Mouse (Mus musculus) neutrophil, adult 5-6 weeks (primary cell): ENCODE data around the gene Plcxd3. TPM values are rescaled to one million over a fixed set of nuclear protein-coding genes. Genes with fewer than 3 reads are reported as not detected.
"Not testable (repeated sequence)": the region's sequence is repeated elsewhere in the genome, so short reads cannot be mapped to it uniquely, and the experiment has no call there.

Source experiments
- ATAC-seq: fragments of 151-379, 151-347 bp; 2 replicates; pipeline ENCODE4 v1.8.0; 2017; ENCODE audit warnings: mild to moderate bottlenecking, moderate TSS enrichment; ENCODE audit not compliant: insufficient number of reproducible peaks, poor library complexity, low FRiP score, severe bottlenecking; ENCODE audit errors: extremely low read depth
- total RNA-seq: library from RNA; stranded (forward); fragments of 200-1000 nt; gene quantifications from 2 replicates; pipeline ENCODE4 v1.2.3, GENCODE M21; 2017

Gene Plcxd3
- total RNA-seq, 1 experiment from 2014 or later = not detected

- no peak for ATAC-seq
Observed at GRCm38 (mm10) chr15:4514724-4515123, 139.4 kb downstream of the Plcxd3 start.

- no peak for ATAC-seq
Observed at GRCm38 (mm10) chr15:4524598-4524997, 149.3 kb downstream of the Plcxd3 start.

- ATAC-seq = no peak
Observed at GRCm38 (mm10) chr15:4533700-4534099, 158.4 kb downstream of the Plcxd3 start.

GRCm38 (mm10) chr15:4559121-4559520, 183.8 kb downstream of the Plcxd3 start:
- no peak for ATAC-seq

- no peak for ATAC-seq
Observed at GRCm38 (mm10) chr15:4561431-4561970, 186.2 kb downstream of the Plcxd3 start.

- not testable (repeated sequence) for ATAC-seq
Observed at GRCm38 (mm10) chr15:4595521-4595920, 220.2 kb downstream of the Plcxd3 start.

GRCm38 (mm10) chr15:4598661-4599060, 223.4 kb downstream of the Plcxd3 start:
- not testable (repeated sequence) for ATAC-seq

- not testable (repeated sequence) for ATAC-seq
Observed at GRCm38 (mm10) chr15:4599331-4599730, 224.0 kb downstream of the Plcxd3 start.

GRCm38 (mm10) chr15:4605630-4606029, 230.3 kb downstream of the Plcxd3 start:
- ATAC-seq = no peak
